Mouse (Mus musculus): ENCODE results near the gene Me3.
"Not testable (repeated sequence)": the region's sequence is repeated elsewhere in the genome, so short reads cannot be mapped to it uniquely, and the experiment has no call there.

The Me3 gene

GRCm38 (mm10) chr7:89727615-89728014 is 95.4 kb downstream of the Me3 start:
- no peak for DNase-seq (ENCODE audit: low read depth in 2 of 2, low spot score in 2 of 2)

DNA sequence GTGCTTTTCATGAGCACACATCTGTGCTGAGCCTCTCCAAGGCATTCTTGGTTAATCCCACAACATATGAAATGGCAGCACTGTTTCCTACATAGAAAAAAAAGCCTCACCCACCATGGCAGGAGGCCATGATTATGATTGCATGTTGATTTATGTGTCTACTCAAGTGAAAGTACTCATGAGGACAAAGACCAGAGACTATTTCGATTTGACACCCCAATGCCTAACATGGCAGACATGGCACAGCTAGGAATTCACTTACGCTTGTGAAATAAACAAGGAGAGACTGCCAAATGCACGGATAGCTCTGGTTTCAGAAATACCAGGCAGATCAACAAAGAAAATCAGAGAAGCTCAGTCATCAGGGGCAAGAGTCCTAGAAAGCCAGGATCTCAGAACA is 96.2 kb downstream of the Me3 start:
- no peak for DNase-seq (ENCODE audit: low read depth in 2 of 2, low spot score in 2 of 2)

DNA sequence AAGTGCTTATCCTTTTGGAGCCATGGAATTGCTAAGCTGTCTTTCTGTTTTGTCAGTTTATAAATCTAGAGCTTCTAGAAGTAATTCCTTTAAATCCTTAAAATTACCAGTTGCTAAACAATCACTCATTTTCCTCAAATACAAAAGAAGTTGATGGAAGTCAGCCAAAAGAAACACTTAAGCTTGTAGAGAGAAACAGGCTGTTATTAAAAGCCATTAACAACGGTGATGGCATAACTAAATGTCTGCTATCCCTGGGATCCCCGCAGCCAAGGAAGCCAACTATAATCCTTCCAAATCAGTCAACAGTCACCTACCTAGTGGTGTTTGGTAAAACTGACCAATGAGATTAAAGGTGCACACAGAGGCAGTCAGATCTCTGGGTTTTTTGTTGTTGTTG is 98.3 kb downstream of the Me3 start:
- DNase-seq (ENCODE audit: low read depth in 2 of 2, low spot score in 2 of 2) = no peak

GRCm38 (mm10) chr7:89731115-89731514 is 98.9 kb downstream of the Me3 start:
- not testable (repeated sequence) for DNase-seq (ENCODE audit: low read depth in 2 of 2, low spot score in 2 of 2)

DNA sequence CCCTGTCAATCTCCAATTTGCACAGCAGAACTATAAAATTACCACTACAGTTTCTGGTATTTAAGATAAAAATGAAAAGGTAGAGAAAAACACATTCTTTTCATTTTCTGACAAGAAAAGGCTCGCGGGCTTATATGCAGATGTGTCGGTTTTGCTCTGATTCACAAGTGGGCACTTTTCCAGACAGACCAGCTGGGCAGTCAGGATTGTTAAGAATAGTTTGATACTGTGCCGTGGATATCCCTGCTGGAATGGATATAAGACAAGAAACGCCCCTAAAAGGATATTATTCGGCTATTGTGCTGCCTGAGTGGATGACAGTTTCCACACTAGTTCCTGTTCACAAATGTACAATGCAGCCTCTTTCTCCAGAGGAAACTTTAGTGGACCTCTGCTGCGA is 116.2 kb downstream of the Me3 start:
- DNase-seq (ENCODE audit: low read depth in 2 of 2, low spot score in 2 of 2) = no peak

- no peak for DNase-seq (ENCODE audit: low read depth in 2 of 2, low spot score in 2 of 2)
These were observed 117.0 kb downstream of the Me3 start for GRCm38 (mm10) chr7:89749183-89749582.

- DNase-seq (ENCODE audit: low read depth in 2 of 2, low spot score in 2 of 2) = no peak
These were observed 134.7 kb downstream of the Me3 start for GRCm38 (mm10) chr7:89766678-89767508.

- no peak for DNase-seq (ENCODE audit: low read depth in 2 of 2, low spot score in 2 of 2)
These were observed 137.1 kb downstream of the Me3 start for GRCm38 (mm10) chr7:89769106-89769896.

DNA sequence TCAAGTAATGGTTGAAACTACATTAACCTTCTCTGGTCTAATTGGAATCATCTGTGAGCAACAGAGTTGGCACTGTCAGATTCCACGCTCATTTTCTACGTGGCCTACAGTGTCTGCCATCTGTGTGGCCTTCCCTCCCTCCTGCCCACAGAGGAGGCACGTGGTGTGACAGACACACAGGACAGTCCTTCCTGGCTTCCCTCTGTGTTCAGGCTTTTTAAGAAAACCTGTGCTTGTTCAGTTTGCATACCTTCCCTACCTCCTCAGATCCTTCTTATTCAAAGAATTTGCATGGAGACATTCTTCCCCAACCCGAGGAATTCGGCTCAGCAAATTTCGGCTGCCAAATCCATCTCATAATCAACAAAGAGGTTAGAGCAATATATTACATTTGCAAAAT is 137.8 kb downstream of the Me3 start:
- no peak for DNase-seq (ENCODE audit: low read depth in 2 of 2, low spot score in 2 of 2)

DNA sequence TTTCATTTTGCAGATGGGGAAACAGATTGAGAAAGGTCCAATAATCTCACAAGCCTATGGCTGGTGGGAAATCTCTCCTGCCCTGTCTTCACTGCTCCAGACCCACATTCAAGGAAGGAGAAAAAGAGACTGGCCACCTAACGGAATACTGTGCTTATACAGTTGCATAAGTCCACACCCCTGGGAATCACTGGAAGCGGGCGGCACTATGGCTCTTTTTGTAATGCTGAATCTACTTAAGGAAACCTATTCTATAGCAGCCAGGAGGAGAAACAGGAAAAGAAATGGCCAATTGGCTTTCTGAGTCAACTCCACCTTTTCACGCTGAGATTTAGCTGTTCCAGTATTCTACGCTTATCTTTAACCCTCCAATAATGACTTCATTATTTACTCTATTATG is 140.7 kb downstream of the Me3 start:
- no peak for DNase-seq (ENCODE audit: low read depth in 2 of 2, low spot score in 2 of 2)

GRCm38 (mm10) chr7:89773352-89773921 is 141.2 kb downstream of the Me3 start:
- DNase-seq (ENCODE audit: low read depth in 2 of 2, low spot score in 2 of 2) = no peak

DNA sequence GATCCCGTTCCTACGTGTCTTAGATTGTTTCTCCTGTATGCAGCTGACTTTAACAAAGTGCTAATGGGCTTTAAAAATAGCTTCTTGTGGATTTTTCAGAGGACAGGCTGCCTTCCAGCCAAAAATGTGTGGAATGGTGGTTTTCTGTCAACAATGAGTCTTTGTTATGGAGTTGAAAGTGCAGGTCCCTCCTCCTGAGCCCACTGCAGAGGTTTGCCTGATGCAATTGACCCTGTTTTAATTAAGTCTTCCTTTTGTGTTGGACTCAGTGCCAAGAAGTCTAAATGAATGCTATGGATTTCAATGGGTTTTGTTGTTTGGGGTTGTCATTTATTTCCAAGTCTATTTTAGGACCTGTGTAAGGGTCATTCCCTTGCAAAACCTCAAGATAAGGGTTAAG is 141.7 kb downstream of the Me3 start:
- DNase-seq (ENCODE audit: low read depth in 2 of 2, low spot score in 2 of 2) = no peak

DNA sequence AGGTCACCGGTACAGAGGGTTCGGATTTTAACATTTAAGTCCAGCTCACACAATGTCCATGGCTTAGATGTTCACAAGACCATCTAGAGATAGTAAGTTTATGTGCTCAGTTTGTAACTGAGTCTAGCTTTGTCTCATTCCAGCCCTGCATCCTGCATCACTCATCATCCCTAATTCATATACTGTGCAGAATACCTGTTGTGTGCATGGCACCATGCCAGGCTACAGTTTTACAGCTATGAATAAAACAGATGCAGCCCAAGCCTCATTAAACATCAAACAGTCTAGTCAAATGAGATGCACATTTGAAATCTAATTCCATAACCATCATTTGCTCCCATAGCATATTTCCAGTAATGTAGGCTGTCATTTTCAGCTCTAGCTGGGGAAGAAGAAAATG is 143.7 kb downstream of the Me3 start:
- no peak for DNase-seq (ENCODE audit: low read depth in 2 of 2, low spot score in 2 of 2)

GRCm38 (mm10) chr7:89781391-89781790 is 149.2 kb downstream of the Me3 start:
- DNase-seq (ENCODE audit: low read depth in 2 of 2, low spot score in 2 of 2) = no peak

- DNase-seq (ENCODE audit: low read depth in 2 of 2, low spot score in 2 of 2) = no peak
These were observed 155.5 kb downstream of the Me3 start for GRCm38 (mm10) chr7:89787735-89788134.

DNA sequence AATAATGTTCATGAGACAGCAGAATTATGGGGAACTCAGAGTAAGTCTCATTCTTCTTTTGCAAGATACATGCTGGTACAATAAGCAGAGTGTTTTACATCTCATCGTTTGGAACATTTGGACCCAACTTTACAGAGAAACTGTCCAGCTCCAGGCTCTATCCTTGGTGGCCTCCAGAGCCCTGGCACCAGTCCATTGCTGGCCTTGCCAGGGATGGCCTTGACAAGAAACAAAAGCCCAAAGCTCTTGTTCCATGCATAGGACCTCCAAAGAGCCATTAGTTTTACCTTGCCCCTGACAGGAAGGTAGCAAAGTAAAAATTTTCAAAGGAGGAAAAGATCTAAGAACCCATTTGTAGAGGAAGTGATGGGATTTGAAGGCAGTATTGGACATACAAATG is 160.4 kb downstream of the Me3 start:
- DNase-seq (ENCODE audit: low read depth in 2 of 2, low spot score in 2 of 2) = no peak

- no peak for DNase-seq (ENCODE audit: low read depth in 2 of 2, low spot score in 2 of 2)
These were observed 163.2 kb downstream of the Me3 start for GRCm38 (mm10) chr7:89795366-89795765.

- no peak for DNase-seq (ENCODE audit: low read depth in 2 of 2, low spot score in 2 of 2)
These were observed 164.2 kb downstream of the Me3 start for GRCm38 (mm10) chr7:89796351-89796801.

DNA sequence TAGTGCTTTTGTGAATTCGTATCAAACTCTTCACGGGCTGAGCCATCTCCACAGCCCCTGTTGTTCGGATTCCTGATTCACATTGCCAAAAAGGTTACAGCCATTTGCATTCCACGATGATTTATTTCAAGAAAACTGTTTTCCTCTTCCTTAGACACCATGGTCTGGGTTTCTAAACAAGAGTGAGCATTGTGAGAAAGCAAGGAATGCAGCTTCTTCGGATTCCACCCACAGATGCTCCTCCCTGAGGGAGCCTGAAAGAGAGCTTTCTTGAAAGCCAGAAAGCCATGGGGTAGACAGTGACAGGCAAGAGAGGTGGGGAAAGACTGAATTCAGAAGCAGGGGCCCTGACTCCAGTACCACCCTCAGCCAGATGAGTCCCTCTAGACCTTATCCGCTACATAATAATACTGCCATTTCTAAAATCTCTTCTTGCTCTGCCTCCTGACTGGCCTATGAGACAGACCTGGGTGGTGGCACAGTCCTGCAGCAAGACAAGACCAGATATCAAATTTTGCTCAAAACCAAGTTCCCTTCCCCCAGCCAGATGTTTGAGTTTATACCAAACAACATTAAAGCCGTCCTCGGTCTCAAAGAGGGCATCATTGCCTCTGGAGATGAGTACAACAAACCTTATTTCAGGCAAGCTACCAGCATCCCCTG is 166.3 kb downstream of the Me3 start:
- no peak for DNase-seq (ENCODE audit: low read depth in 2 of 2, low spot score in 2 of 2)

- no peak for DNase-seq (ENCODE audit: low read depth in 2 of 2, low spot score in 2 of 2)
These were observed 170.3 kb downstream of the Me3 start for GRCm38 (mm10) chr7:89802447-89802846.

DNA sequence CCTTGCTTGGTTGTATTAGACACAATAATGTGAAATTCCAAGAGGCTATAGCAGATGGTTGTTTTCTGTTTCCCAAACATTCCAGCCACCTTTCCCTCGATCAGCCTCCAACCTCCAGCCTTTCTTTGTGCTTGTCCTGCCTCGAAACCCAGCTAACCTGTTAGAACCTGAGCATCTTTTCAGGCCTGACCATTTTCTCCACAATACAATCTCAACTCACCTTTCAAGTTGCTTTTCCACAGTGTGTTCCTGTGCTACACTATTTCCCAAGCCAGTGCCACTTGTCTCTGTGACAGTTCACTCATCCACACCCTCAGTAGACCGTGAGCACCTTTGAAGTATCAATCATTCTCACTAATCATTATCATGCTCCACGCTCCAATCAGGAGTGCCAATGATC is 171.8 kb downstream of the Me3 start:
- DNase-seq (ENCODE audit: low read depth in 2 of 2, low spot score in 2 of 2) = no peak

DNA sequence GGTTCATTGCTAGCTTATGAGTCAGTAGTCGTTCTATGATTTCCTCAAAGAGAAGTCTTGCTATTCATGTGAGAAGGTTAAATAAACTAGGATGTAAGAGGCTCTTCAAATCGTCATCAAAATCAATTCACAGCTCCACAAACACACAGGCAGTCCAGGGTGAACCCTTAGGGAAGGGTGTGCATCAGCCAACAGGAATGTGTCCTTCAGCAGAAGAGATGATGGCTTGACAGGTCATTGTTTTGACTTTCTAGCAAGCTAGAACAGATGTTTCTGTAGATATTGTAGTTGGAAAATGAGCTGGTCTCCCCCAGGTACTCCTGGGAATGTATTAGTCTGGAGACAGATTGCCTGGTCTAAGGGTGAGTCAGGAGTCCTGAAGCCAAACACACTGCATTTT is 177.2 kb downstream of the Me3 start:
- no peak for DNase-seq (ENCODE audit: low read depth in 2 of 2, low spot score in 2 of 2)
